Mouse (Mus musculus) embryonic facial prominence, embryonic 11.5 days (tissue): ENCODE measurements around the gene Uspl1. TPM values are rescaled to one million over a fixed set of nuclear protein-coding genes. Genes with fewer than 3 reads are reported as not detected.
"Not testable (repeated sequence)": the region's sequence is repeated elsewhere in the genome, so short reads cannot be mapped to it uniquely, and the experiment has no call there.

Source experiments
- ATAC-seq: fragments of 200-750 bp; cut with Nextera tagmentation; replicated peaks from 2 replicates; pipeline ENCODE4 v1.8.0; 2017; ENCODE audit warnings: low read depth; ENCODE audit not compliant: insufficient number of reproducible peaks, low FRiP score, low TSS enrichment
- DNase-seq: peaks from one replicate; pipeline ENCODE4 v3.0.0-alpha.2; 2015; ENCODE audit warnings: low spot score
- H3K27ac ChIP-seq: fragments of 300-500 bp; sonication (generic); replicated peaks from 2 replicates; pipeline ENCODE4 v1.5.1; 2014; ENCODE audit warnings: mild to moderate bottlenecking, low read depth, low read length, control low read depth
- H3K27me3 ChIP-seq: fragments of 300-500 bp; sonication (generic); 2 replicates; pipeline ENCODE4 v1.6.1; 2014; ENCODE audit warnings: mild to moderate bottlenecking, low read length, moderate library complexity, mixed read lengths; ENCODE audit not compliant: control insufficient read depth, insufficient read depth
- H3K36me3 ChIP-seq: fragments of 300-500 bp; sonication (generic); replicated peaks from 2 replicates; pipeline ENCODE4 v1.6.1; 2014; ENCODE audit warnings: low read depth, mild to moderate bottlenecking, low read length, moderate library complexity, mixed read lengths; ENCODE audit not compliant: control insufficient read depth, insufficient read depth
- H3K4me1 ChIP-seq: fragments of 300-500 bp; sonication (generic); 2 replicates; pipeline ENCODE4 v1.6.1; 2014; ENCODE audit warnings: low read length, mixed read lengths; ENCODE audit not compliant: control insufficient read depth, insufficient read depth
- H3K4me2 ChIP-seq: fragments of 300-500 bp; sonication (generic); 2 replicates; pipeline ENCODE4 v1.6.1; 2014; ENCODE audit warnings: low read depth, mild to moderate bottlenecking, control low read depth, low read length, moderate library complexity
- H3K4me3 ChIP-seq: fragments of 300-500 bp; sonication (generic); 2 replicates; pipeline ENCODE4 v1.5.1; 2014; ENCODE audit warnings: low read depth, low read length, control low read depth
- H3K9ac ChIP-seq: fragments of 300-500 bp; sonication (generic); replicated peaks from 2 replicates; pipeline ENCODE4 v1.6.1; 2014; ENCODE audit warnings: mild to moderate bottlenecking, control low read depth, low read length
- H3K9me3 ChIP-seq: fragments of 300-500 bp; sonication (generic); replicated peaks from 2 replicates; pipeline ENCODE4 v1.6.1; 2016; ENCODE audit warnings: mild to moderate bottlenecking, low read length, inconsistent platforms, mixed read lengths; ENCODE audit not compliant: control insufficient read depth
- WGBS: fragments of 180-500 bp; shearing (Covaris S2); extraction: QIAGEN DNeasy Blood & Tissue Kit; methylation state at CpG from one replicate; pipeline ENCODE4 v1.1.7; 2014; 5-methylcytosine and 5-hydroxymethylcytosine counted together
- polyA plus RNA-seq: library from polyadenylated mRNA; unstranded; fragments of >200 nt; fragmentation: Nextera tagmentation; extraction: Ambion mirVana; gene quantifications from 2 replicates; pipeline ENCODE4 v1.2.1, GENCODE M21; 2014

Uspl1 gene
- polyA plus RNA-seq: 77.6 and 82.1 TPM in 2 replicates

DNA sequence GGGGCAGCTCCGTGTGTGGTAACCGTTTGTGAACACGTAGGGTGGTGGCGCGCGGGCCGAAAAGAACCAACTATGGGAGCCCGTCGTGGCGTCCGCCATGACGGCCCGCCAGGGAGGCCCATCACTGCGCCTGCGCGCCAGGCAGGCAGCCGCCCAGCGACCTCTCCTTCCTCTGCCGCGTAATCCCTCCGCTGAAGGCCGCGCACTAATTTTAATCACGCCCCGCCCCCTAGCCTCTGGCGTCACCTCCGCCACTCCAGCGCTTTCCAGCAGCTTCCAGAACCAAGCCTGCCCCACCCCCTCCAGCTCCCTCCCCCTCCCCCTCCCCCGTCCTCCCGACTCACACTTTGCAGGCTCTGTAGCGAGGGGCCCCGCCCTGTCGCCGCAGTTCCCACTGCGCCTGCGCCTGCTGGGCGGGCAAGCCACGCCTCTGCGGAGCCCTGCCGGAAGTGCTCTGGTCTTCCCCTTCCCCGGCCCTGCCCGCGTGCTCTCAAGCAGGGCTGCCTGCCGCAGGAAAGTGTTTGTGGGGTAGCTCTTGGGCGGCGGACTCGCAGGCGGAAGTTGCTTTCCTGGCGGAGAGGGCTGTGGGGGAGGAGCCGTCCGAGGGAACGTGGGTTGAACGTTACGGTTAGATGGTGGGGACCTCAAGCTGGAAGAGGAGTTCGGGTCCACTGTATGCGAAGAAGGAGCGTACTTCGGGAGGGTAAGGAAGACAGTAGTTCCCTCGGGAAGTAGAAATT is at the start of gene Uspl1, which contains the start of gene Hmgb1:
Uspl1 (plus strand) TSS at position 247 of the 740 bp plus-strand sequence.
Hmgb1 (minus strand) TSS at position 386 of the 740 bp plus-strand sequence.
- WGBS: under 1% methylated on average over 49 of the region's 59 CpGs
- no peaks in the 10 kb centered on the region for H3K9me3 ChIP-seq
- peak within 1 kb of the TSS; percentile 56 for H3K4me2 ChIP-seq
- peak within 1 kb of the TSS; percentile 66 for H3K27ac ChIP-seq
- no peaks in the 10 kb centered on the region; the same call in 1 of the 2 replicates for H3K36me3 ChIP-seq
- peak within 1 kb of the TSS; percentile 79 for H3K4me3 ChIP-seq
- no peaks in the 10 kb centered on the region for H3K4me1 ChIP-seq
- DNase-seq (peak; percentile 99), ATAC-seq (peak; percentile 96)
- no peaks in the 10 kb centered on the region for H3K27me3 ChIP-seq
- H3K9ac ChIP-seq: peak within 1 kb of the TSS; percentile 84

- DNase-seq (no peak), ATAC-seq (no peak)
- H3K4me2 ChIP-seq: no peak overlapping the region
- H3K27me3 ChIP-seq: no peaks in the 10 kb centered on the region
- H3K9ac ChIP-seq: no peak overlapping the region
- 74% methylated on average over 10 of the region's 10 CpGs for WGBS
- no peak overlapping the region for H3K4me3 ChIP-seq
- H3K36me3 ChIP-seq: no peaks in the 10 kb centered on the region
- H3K4me1 ChIP-seq: no peaks in the 10 kb centered on the region
- H3K9me3 ChIP-seq: no peaks in the 10 kb centered on the region
- H3K27ac ChIP-seq: no peak overlapping the region
Observed at GRCm38 (mm10) chr5:149134751-149135454, 49.2 kb upstream of the Uspl1 start.

DNA sequence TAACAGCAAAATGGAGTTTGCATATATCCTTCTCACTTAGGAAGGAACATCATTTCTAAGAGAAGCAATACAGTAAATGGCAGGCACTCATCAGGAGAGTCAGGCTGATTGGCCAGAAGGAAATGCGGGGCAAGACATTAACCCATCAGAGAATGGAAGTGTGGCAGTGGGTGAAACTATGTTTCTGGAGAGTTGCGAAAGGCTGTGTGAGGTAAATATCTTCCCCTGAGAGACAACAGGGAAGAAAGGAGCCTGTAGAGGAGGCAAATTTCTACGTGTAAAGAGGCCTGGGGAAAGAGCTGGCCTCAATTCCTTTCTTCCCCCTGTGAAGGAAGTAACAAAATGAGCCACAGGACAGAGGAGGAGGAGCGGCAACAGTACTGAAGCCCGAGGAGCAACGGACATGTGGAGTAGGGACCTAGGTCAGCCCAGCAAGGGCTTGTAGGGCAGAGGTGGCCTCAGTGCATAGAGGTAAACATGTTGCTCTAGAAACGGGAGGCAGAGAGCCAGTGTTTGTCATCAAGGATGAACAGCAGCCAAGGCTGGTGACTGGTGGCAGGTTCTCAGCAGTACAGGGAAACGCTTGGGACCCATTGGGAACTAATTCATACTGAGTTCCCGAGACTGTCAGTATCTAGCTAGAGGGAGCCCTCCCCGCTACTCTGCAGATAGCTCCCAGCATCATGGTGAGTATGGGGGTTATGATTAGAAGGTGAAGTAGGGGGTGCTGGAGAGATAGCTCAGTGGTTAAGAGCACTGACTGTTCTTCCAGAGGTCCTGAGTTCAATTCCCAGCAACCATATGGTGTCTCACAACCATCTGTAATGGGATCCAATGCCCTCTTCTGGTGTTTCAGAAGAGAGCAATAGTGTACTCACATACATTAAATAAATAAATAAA is 48.4 kb upstream of the Uspl1 start:
- Histone ChIP-seq H3K27ac (no peak overlapping the region), H3K27me3 (no peaks in the 10 kb centered on the region), H3K36me3 (no peaks in the 10 kb centered on the region), H3K4me2 (no peak overlapping the region), H3K4me1 (no peaks in the 10 kb centered on the region), H3K4me3 (no peak overlapping the region), H3K9me3 (no peaks in the 10 kb centered on the region), H3K9ac (no peak overlapping the region)
- no peak for DNase-seq
- 78% methylated on average over 10 of the region's 10 CpGs for WGBS
- no peak for ATAC-seq

DNA sequence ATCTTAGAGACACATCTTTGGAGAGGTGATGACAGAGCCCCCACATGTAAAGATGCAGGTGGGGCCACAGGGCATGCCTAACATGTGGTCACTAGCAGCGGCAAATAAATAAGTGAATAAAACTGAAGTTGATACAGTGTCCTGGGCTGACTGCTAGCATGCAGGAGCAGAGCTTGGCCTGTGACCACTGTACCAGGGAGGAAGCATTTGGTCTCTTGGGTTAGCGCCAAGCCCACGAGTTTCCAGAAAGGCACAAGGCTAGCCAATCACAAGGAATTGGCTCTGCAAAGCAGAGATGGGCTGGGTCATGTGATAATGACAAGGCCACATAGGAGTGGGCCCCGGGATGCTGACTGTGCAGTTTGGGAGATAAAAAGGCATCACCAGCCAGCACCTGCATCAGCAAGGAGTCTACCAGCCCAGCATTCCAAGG is 47.2 kb upstream of the Uspl1 start:
- 84% methylated on average over 4 of the region's 4 CpGs for WGBS
- no peaks in the 10 kb centered on the region for H3K4me1 ChIP-seq
- H3K4me3 ChIP-seq: no peak overlapping the region
- DNase-seq (no peak), ATAC-seq (no peak)
- H3K4me2 ChIP-seq: no peak overlapping the region
- no peaks in the 10 kb centered on the region for H3K27me3 ChIP-seq
- H3K9me3 ChIP-seq: no peaks in the 10 kb centered on the region
- no peak overlapping the region for H3K27ac ChIP-seq
- H3K9ac ChIP-seq: no peak overlapping the region
- H3K36me3 ChIP-seq: no peaks in the 10 kb centered on the region

- H3K9ac ChIP-seq: no peak overlapping the region
- H3K4me3 ChIP-seq: no peak overlapping the region
- no peak overlapping the region for H3K27ac ChIP-seq
- 74% methylated on average over 3 of the region's 3 CpGs for WGBS
- no peak for DNase-seq
- H3K9me3 ChIP-seq: no peaks in the 10 kb centered on the region
- no peaks in the 10 kb centered on the region for H3K4me1 ChIP-seq
- H3K36me3 ChIP-seq: no peaks in the 10 kb centered on the region
- ATAC-seq: no peak
- no peak overlapping the region for H3K4me2 ChIP-seq
- no peaks in the 10 kb centered on the region for H3K27me3 ChIP-seq
Observed at GRCm38 (mm10) chr5:149137447-149137846, 46.7 kb upstream of the Uspl1 start.

- not testable (repeated sequence) for H3K9ac ChIP-seq, H3K4me1 ChIP-seq, H3K4me3 ChIP-seq, ATAC-seq, DNase-seq, H3K27ac ChIP-seq, H3K9me3 ChIP-seq, H3K27me3 ChIP-seq, H3K4me2 ChIP-seq, H3K36me3 ChIP-seq
- 91% methylated on average over 6 of the region's 6 CpGs for WGBS
Observed at GRCm38 (mm10) chr5:149138087-149138486, 46.1 kb upstream of the Uspl1 start.

GRCm38 (mm10) chr5:149140336-149140735 is 43.8 kb upstream of the Uspl1 start:
- 54% methylated on average over 9 of the region's 9 CpGs for WGBS
- Histone ChIP-seq H3K9ac (no peak overlapping the region), H3K4me3 (no peak overlapping the region), H3K4me1 (no peaks in the 10 kb centered on the region), H3K27ac (no peak overlapping the region), H3K27me3 (no peaks in the 10 kb centered on the region), H3K36me3 (no peaks in the 10 kb centered on the region), H3K9me3 (no peaks in the 10 kb centered on the region), H3K4me2 (no peak overlapping the region)
- ATAC-seq: no peak
- DNase-seq: no peak
